Mouse (Mus musculus) limb, embryonic 14.5 days (tissue): ENCODE measurements around the gene Dtd2. TPM values are rescaled to one million over a fixed set of nuclear protein-coding genes. Genes with fewer than 3 reads are reported as not detected.

Experiments used
- ATAC-seq: fragments of 200-750 bp; cut with Nextera tagmentation; 2 replicates; pipeline ENCODE4 v1.8.0; 2017; ENCODE audit warnings: low read depth, moderate number of reproducible peaks, moderate TSS enrichment; ENCODE audit not compliant: low FRiP score
- DNase-seq: peaks from one replicate; pipeline ENCODE4 v3.0.0-alpha.2; 2015; ENCODE audit warnings: low spot score
- H3K27ac ChIP-seq: fragments of 300-500 bp; sonication (generic); replicated peaks from 2 replicates; pipeline ENCODE4 v1.5.1; 2014; ENCODE audit warnings: low read depth, mild to moderate bottlenecking, low read length, moderate library complexity, mixed read lengths
- H3K27me3 ChIP-seq: fragments of 300-500 bp; sonication (generic); 2 replicates; pipeline ENCODE4 v1.6.1; 2014; ENCODE audit warnings: low read length, mixed read lengths; ENCODE audit not compliant: control insufficient read depth, insufficient read depth
- H3K36me3 ChIP-seq: fragments of 300-500 bp; sonication (generic); 2 replicates; pipeline ENCODE4 v1.6.1; 2014; ENCODE audit warnings: mild to moderate bottlenecking, low read length, moderate library complexity, mixed read lengths; ENCODE audit not compliant: control insufficient read depth, insufficient read depth
- H3K4me1 ChIP-seq: fragments of 300-500 bp; sonication (generic); 2 replicates; pipeline ENCODE4 v1.6.1; 2014; ENCODE audit warnings: antibody characterized with exemption, low read length, mixed read lengths; ENCODE audit not compliant: control insufficient read depth, insufficient read depth
- H3K4me2 ChIP-seq: fragments of 300-500 bp; sonication (generic); replicated peaks from 2 replicates; pipeline ENCODE4 v1.6.1; 2014; ENCODE audit warnings: low read depth, mild to moderate bottlenecking, low read length, moderate library complexity; ENCODE audit not compliant: severe bottlenecking
- H3K4me3 ChIP-seq: fragments of 300-500 bp; sonication (generic); replicated peaks from 2 replicates; pipeline ENCODE4 v1.5.1; 2014; ENCODE audit warnings: low read length
- H3K9ac ChIP-seq: fragments of 300-500 bp; sonication (generic); 2 replicates; pipeline ENCODE4 v1.6.1; 2014; ENCODE audit warnings: mild to moderate bottlenecking, low read depth, low read length, moderate library complexity; ENCODE audit not compliant: severe bottlenecking
- H3K9me3 ChIP-seq: fragments of 300-500 bp; sonication (generic); 2 replicates; pipeline ENCODE4 v1.6.1; 2016; ENCODE audit warnings: low read length; ENCODE audit not compliant: control insufficient read depth
- POLR2A ChIP-seq: fragments of 200-500 bp; IDR thresholded peaks from 2 replicates; pipeline ENCODE4 v1.8.0; 2012; ENCODE audit warnings: inconsistent platforms, mild to moderate bottlenecking, moderate library complexity, borderline replicate concordance; ENCODE audit not compliant: insufficient read depth, insufficient read length; ENCODE audit errors: extremely low read depth
- WGBS: fragments of 180-500 bp; shearing (Covaris S2); extraction: QIAGEN DNeasy Blood & Tissue Kit; methylation state at CpG from one replicate; pipeline ENCODE4 v1.1.7; 2014; 5-methylcytosine and 5-hydroxymethylcytosine counted together
- polyA plus RNA-seq, 2 experiments: library from polyadenylated mRNA; depleted of rRNA in 1 of 2; stranded (reverse) in 1 of 2; unstranded in 1 of 2; fragments of >200 nt; fragmentation: Nextera tagmentation in 1 of 2; extraction: Ambion mirVana in 1 of 2; gene quantifications; 2 replicates each; pipeline versions ENCODE4 v1.2.1 to v1.2.3; 2012 to 2014

Gene Dtd2
- polyA plus RNA-seq, 2 experiments = 11.4 to 20.3 TPM

GRCm38 (mm10) chr12:51972269-51973065, 33.8 kb downstream of the Dtd2 start:
- Histone ChIP-seq H3K4me2 (no peak overlapping the region), H3K4me3 (no peak overlapping the region), H3K4me1 (no peaks in the 10 kb centered on the region), H3K27me3 (no peaks in the 10 kb centered on the region), H3K36me3 (no peaks in the 10 kb centered on the region), H3K9me3 (0 out of 2 replicates have a peak, but pooled peaks cover 4% of the 10 kb centered on the region), H3K27ac (no peak overlapping the region), H3K9ac (no peak overlapping the region)
- DNase-seq (no peak), ATAC-seq (no peak)
- TF ChIP-seq POLR2A = no peak
- 90% methylated on average over 5 of the region's 5 CpGs for WGBS

- no peaks in the 10 kb centered on the region for H3K36me3 ChIP-seq
- H3K4me1 ChIP-seq = no peaks in the 10 kb centered on the region
- ATAC-seq = peak; percentile 98
- H3K27me3 ChIP-seq = no peaks in the 10 kb centered on the region
- peak within 1 kb of the TSS; percentile 91 for H3K9ac ChIP-seq
- H3K4me2 ChIP-seq = peak within 1 kb of the TSS; percentile 66
- H3K27ac ChIP-seq = peak within 1 kb of the TSS; percentile 91
- TF ChIP-seq POLR2A = 0 out of 2 replicates have a peak, but pooled peaks have one; percentile 45
- WGBS = 1% methylated on average over 39 of the region's 53 CpGs
- H3K9me3 ChIP-seq = 0 out of 2 replicates have a peak, but pooled peaks cover 4% of the 10 kb centered on the region
- peak within 1 kb of the TSS; percentile 97 for H3K4me3 ChIP-seq
- peak; percentile 94 for DNase-seq
Observed at GRCm38 (mm10) chr12:51971070-51971664, 35.1 kb downstream of the Dtd2 start, which contains the start of gene Heatr5a. TSS of gene Heatr5a (minus strand) at chr12:51971321.

DNA sequence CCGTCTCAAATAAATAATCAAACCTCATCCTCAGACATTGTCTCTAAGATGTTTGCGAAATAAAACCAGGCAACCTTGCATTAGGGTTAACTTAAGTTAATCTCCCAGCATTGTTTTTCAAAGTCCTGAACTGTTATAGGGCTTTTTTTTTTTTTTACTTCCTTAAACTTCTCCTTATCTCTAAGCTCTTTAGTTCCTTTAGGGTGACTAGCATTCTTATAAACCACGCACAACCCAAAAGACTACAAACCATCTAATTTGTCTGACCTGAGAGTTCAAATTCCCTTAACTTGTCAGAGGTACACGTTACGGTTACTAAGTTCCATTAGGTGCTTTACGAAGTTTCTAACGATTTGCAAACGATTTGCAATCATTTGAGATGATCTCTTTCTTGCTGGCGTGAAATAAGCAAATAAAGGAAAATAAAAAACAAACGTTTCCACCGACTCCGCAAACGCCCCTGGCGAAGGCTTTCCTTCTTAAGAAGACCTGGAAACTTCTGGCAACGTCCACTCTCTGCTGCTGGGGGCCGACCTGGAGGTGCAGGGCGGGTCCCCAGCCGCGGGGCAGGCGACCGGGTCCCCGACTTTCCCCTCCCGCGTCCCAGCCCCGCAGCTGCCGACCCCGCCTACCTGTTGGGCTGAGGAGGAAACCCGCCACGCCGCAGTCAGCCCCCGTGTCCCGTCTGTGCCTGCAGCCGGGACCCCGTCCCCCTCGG, 35.8 kb downstream of the Dtd2 start:
- ATAC-seq = no peak; the same call in 1 of the 2 replicates
- Histone ChIP-seq H3K9ac (peak overlapping the region; percentile 91), H3K27me3 (no peaks in the 10 kb centered on the region), H3K4me2 (peak overlapping the region; percentile 66), H3K9me3 (0 out of 2 replicates have a peak, but pooled peaks cover 4% of the 10 kb centered on the region), H3K27ac (peak overlapping the region; percentile 91), H3K4me3 (peak overlapping the region; percentile 97), H3K4me1 (no peaks in the 10 kb centered on the region), H3K36me3 (no peaks in the 10 kb centered on the region)
- TF ChIP-seq POLR2A = no peak
- WGBS = 2% methylated on average over 34 of the region's 35 CpGs
- no peak for DNase-seq

DNA sequence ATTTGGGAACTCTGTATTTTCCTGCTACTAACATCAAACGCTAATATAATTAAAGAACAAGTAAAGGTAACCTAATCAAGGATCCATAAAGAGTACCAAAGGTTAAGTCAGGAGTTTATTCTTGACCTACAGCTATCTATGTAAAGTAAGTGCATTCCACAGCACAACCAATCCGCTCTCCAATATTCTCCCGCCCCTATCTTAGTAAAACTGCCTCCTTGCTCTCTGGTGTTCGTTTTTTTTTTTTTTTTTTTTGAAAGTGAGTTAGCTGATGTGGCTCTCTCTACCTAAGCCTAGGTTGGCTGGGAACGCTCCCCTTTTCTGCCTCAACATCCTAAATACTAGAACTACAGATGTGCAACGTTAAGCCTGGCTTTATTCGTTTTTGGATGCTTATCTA, 36.4 kb downstream of the Dtd2 start:
- peak overlapping the region; percentile 91 for H3K9ac ChIP-seq
- 0 out of 2 replicates have a peak, but pooled peaks cover 4% of the 10 kb centered on the region for H3K9me3 ChIP-seq
- H3K4me3 ChIP-seq = peak overlapping the region; percentile 97
- WGBS = 12% methylated on average over 7 of the region's 7 CpGs
- no peaks in the 10 kb centered on the region for H3K27me3 ChIP-seq
- no peaks in the 10 kb centered on the region for H3K4me1 ChIP-seq
- no peak for TF ChIP-seq POLR2A
- ATAC-seq (no peak), DNase-seq (no peak)
- no peak overlapping the region for H3K27ac ChIP-seq
- H3K4me2 ChIP-seq = peak overlapping the region; percentile 66
- no peaks in the 10 kb centered on the region for H3K36me3 ChIP-seq

GRCm38 (mm10) chr12:51969092-51969491, 37.2 kb downstream of the Dtd2 start:
- ATAC-seq (no peak), DNase-seq (no peak)
- Histone ChIP-seq H3K4me3 (no peak overlapping the region), H3K9ac (no peak overlapping the region), H3K9me3 (0 out of 2 replicates have a peak, but pooled peaks cover 4% of the 10 kb centered on the region), H3K27ac (no peak overlapping the region), H3K4me2 (0 out of 2 replicates have a peak overlapping the region, but pooled peaks have one; percentile 66), H3K27me3 (no peaks in the 10 kb centered on the region), H3K36me3 (no peaks in the 10 kb centered on the region), H3K4me1 (no peaks in the 10 kb centered on the region)
- no peak for TF ChIP-seq POLR2A
- 87% methylated on average over 2 of the region's 2 CpGs for WGBS
